Mouse (Mus musculus) gastrocnemius, postnatal 25 days (tissue): ENCODE results near the gene Zbtb37. TPM values are rescaled to one million over a fixed set of nuclear protein-coding genes. Genes with fewer than 3 reads are reported as not detected.

ENCODE experiments used
- DNase-seq: peaks from one replicate; pipeline ENCODE4 v3.0.0; 2022
- total RNA-seq, 2 experiments: library from RNA; stranded (reverse); gene quantifications; 1 replicate in 1 of 2; 2 replicates in 1 of 2; pipeline ENCODE4 v1.2.3; 2021

The Zbtb37 gene
- total RNA-seq, 2 experiments from 2014 or later, result 4.8 to 7.8 TPM

GRCm38 (mm10) chr1:160978071-160978735 lies 56.4 kb downstream of the Zbtb37 start, which contains the start of gene Serpinc1:
TSS of gene Serpinc1 (plus strand) at chr1:160978585.
- no peak for DNase-seq

GRCm38 (mm10) chr1:160968643-160969042 lies 66.0 kb downstream of the Zbtb37 start:
- no peak for DNase-seq

- DNase-seq, result no peak
These were observed 67.4 kb downstream of the Zbtb37 start for GRCm38 (mm10) chr1:160967268-160967667.

- no peak for DNase-seq
These were observed 71.5 kb downstream of the Zbtb37 start for GRCm38 (mm10) chr1:160963199-160963598.

Other genes starting within 250 kb of the Zbtb37 start
- 10 to 100 TPM in 1 of 2 experiments, 1 to 10 TPM in 1; 9.4 to 11.8 TPM for gene Rabgap1l, start 241.6 kb downstream of the Zbtb37 start, total RNA-seq
- 10 to 100 TPM; 22.5 to 30.0 TPM for gene Rc3h1, start 128.4 kb downstream of the Zbtb37 start, total RNA-seq
- gene Serpinc1, start 56.3 kb downstream of the Zbtb37 start, total RNA-seq, result under 1 TPM in 1 of 2 experiments, not detected in 1; 0.08 TPM
- 10 to 100 TPM; 11.0 to 11.4 TPM for gene Dars2, start 35.8 kb upstream of the Zbtb37 start, total RNA-seq
- under 1 TPM; 0.51 to 0.62 TPM for gene Cenpl, start 35.9 kb upstream of the Zbtb37 start, total RNA-seq
- gene Klhl20, start 96.7 kb upstream of the Zbtb37 start, total RNA-seq, result 1 to 10 TPM; 8.5 to 8.6 TPM
- gene Ankrd45, start 107.8 kb upstream of the Zbtb37 start, total RNA-seq, result not detected
- not detected for gene Tex50, start 124.5 kb upstream of the Zbtb37 start, total RNA-seq
- 100 to 1,000 TPM in 1 of 2 experiments, 10 to 100 TPM in 1; 92.8 to 127 TPM for gene Prdx6, start 216.4 kb upstream of the Zbtb37 start, total RNA-seq